Mouse (Mus musculus): ENCODE measurements around the gene Vamp4. TPM values are rescaled to one million over a fixed set of nuclear protein-coding genes. Genes with fewer than 3 reads are reported as not detected.
A peak's percentile ranks its signal among the peaks of the same experiment; 100 is the strongest.

Vamp4 gene
- polyA plus RNA-seq, 1 experiment from 2014 or later = 39.1 TPM

DNA sequence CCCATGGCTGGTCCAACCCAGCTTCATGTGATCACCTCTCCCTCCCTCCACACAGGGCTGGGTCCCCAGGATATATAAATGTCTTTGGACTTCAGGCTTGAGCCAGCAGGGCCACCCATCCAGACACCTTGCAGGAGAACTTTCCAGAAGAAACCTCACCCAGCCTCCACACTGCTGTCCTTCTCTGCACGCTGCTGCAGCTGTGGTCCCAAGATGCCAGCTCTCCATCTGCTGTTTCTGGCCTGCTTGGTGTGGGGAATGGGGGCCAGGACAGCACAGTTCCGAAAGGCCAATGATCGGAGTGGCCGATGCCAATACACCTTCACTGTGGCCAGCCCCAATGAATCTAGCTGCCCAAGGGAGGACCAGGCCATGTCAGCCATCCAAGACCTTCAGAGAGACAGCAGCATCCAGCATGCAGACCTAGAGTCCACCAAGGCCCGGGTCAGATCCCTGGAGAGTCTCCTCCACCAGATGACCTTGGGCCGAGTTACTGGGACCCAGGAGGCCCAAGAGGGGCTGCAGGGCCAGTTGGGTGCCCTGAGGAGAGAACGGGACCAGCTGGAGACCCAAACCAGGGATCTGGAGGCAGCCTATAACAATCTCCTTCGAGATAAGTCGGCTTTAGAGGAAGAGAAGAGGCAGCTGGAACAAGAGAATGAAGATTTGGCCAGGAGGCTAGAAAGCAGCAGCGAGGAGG is 68.9 kb downstream of the Vamp4 start, which contains the start of gene Myoc:
Gene Myoc (plus strand): TSS at position 105 of the 700 bp plus-strand sequence.
- H3K9me3 ChIP-seq = no peaks in the 10 kb centered on the region
- no peaks in the 10 kb centered on the region for H3K27me3 ChIP-seq (ENCODE audit: insufficient read depth, poor library complexity, severe bottlenecking)
- no peak within 1 kb of the TSS for H3K4me3 ChIP-seq
- no peak within 1 kb of the TSS for H3K27ac ChIP-seq
- H3K4me1 ChIP-seq = no peaks in the 10 kb centered on the region
- 78% methylated on average over 10 of the region's 10 CpGs for WGBS
- no peaks in the 10 kb centered on the region for H3K36me3 ChIP-seq
- DNase-seq (ENCODE audit: low spot score) = peak; percentile 61

- H3K4me1 ChIP-seq = no peaks in the 10 kb centered on the region
- H3K36me3 ChIP-seq = no peaks in the 10 kb centered on the region
- H3K27ac ChIP-seq = no peak overlapping the region
- H3K27me3 ChIP-seq (ENCODE audit: insufficient read depth, poor library complexity, severe bottlenecking) = no peaks in the 10 kb centered on the region
- no peak overlapping the region for H3K4me3 ChIP-seq
- 87% methylated on average over 1 of the region's 1 CpGs for WGBS
- no peaks in the 10 kb centered on the region for H3K9me3 ChIP-seq
- peak; percentile 10 for DNase-seq (ENCODE audit: low spot score)
Observed at GRCm38 (mm10) chr1:162639861-162640260, 69.5 kb downstream of the Vamp4 start.

GRCm38 (mm10) chr1:162642591-162642990 is 72.3 kb downstream of the Vamp4 start:
- Histone ChIP-seq H3K4me3 (no peak overlapping the region), H3K4me1 (no peaks in the 10 kb centered on the region), H3K27ac (no peak overlapping the region), H3K9me3 (no peaks in the 10 kb centered on the region), H3K36me3 (no peaks in the 10 kb centered on the region), H3K27me3 (ENCODE audit: insufficient read depth, poor library complexity, severe bottlenecking) (no peaks in the 10 kb centered on the region)
- peak; percentile 41 for DNase-seq (ENCODE audit: low spot score)
- WGBS = 77% methylated on average over 3 of the region's 3 CpGs

DNA sequence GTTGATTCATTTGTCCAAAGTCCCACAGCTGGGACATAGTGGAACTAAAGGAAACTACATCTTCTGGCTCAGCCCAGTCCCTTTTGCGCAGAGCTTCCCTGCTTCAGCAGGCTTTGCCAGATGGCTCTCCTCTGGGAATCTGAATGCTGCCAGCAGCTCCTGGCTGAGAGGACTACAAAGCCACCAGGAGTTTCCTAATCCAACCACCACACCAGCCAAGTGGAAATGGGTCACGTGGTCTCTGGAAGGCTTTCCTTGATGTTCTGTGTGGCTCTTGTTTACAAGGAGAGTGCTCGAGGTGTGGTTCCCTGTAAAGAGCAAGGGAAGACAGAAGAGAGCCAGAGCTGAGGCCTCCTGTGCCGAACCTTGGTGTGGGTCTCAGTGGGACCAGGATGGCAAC is 73.4 kb downstream of the Vamp4 start:
- Histone ChIP-seq H3K9me3 (no peaks in the 10 kb centered on the region), H3K4me3 (no peak overlapping the region), H3K4me1 (no peaks in the 10 kb centered on the region), H3K36me3 (no peaks in the 10 kb centered on the region), H3K27me3 (ENCODE audit: insufficient read depth, poor library complexity, severe bottlenecking) (no peaks in the 10 kb centered on the region), H3K27ac (no peak overlapping the region)
- peak; percentile 68 for DNase-seq (ENCODE audit: low spot score)
- WGBS = 41% methylated on average over 4 of the region's 4 CpGs

DNA sequence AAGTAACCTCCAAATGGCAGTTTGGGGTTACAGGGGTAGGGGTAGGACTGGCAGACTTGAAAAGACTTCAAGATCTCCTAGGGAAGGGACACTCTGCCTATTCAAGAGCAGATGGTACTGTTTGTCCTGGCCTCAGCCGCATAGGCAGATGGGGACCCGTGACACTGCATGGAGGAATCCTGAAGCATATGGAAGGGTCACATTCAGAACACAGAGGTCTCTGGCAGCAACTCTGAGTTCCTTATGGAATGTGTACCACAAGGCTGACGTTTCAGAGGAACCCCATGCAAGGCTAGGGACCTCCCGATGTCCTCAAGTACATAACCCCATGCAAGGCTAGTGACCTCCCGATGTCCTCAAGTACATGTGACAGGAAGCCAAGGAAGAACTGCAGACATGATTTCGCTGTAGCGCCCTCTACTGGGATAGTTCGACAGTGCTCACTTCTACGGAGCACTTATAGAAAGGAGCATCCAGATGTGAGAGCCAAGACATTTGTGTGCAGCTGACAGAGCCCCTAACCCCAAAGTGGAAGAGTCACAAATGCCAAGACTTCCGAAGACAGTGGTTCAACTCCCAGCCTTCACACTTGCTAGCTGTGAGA is 75.9 kb downstream of the Vamp4 start:
- WGBS = 78% methylated on average over 10 of the region's 10 CpGs
- Histone ChIP-seq H3K4me1 (no peaks in the 10 kb centered on the region), H3K27ac (no peak overlapping the region), H3K27me3 (ENCODE audit: insufficient read depth, poor library complexity, severe bottlenecking) (no peaks in the 10 kb centered on the region), H3K36me3 (no peaks in the 10 kb centered on the region), H3K9me3 (no peaks in the 10 kb centered on the region), H3K4me3 (no peak overlapping the region)
- peak; percentile 73 for DNase-seq (ENCODE audit: low spot score)

- H3K4me1 ChIP-seq = no peaks in the 10 kb centered on the region
- H3K9me3 ChIP-seq = no peaks in the 10 kb centered on the region
- no peak overlapping the region for H3K4me3 ChIP-seq
- no peaks in the 10 kb centered on the region for H3K27me3 ChIP-seq (ENCODE audit: insufficient read depth, poor library complexity, severe bottlenecking)
- H3K27ac ChIP-seq = no peak overlapping the region
- no peaks in the 10 kb centered on the region for H3K36me3 ChIP-seq
- 90% methylated on average over 14 of the region's 14 CpGs for WGBS
- DNase-seq (ENCODE audit: low spot score) = peak; percentile 71
Observed at GRCm38 (mm10) chr1:162648416-162648815, 78.1 kb downstream of the Vamp4 start.

Other genes starting within 250 kb of the Vamp4 start
- 1.2 and 3.6 TPM in 2 replicates for gene Dnm3, start 92.5 kb upstream of the Vamp4 start, polyA plus RNA-seq (2016; fragmentation: Nextera tagmentation; extraction: Ambion mirVana)
- 17.6 and 22.2 TPM in 2 replicates for gene Mettl13, start 22.0 kb upstream of the Vamp4 start, polyA plus RNA-seq (2016; fragmentation: Nextera tagmentation; extraction: Ambion mirVana)
- not detected in 2 replicates for gene Myoc, start 68.6 kb downstream of the Vamp4 start, polyA plus RNA-seq (2016; fragmentation: Nextera tagmentation; extraction: Ambion mirVana)
- gene Myocos, start 87.7 kb downstream of the Vamp4 start, polyA plus RNA-seq (2016; fragmentation: Nextera tagmentation; extraction: Ambion mirVana) = not detected in 2 replicates
- gene Prrc2c, start 170.0 kb downstream of the Vamp4 start, polyA plus RNA-seq (2016; fragmentation: Nextera tagmentation; extraction: Ambion mirVana) = 89.0 and 100 TPM in 2 replicates
- gene Fmo4, start 243.5 kb downstream of the Vamp4 start, polyA plus RNA-seq (2016; fragmentation: Nextera tagmentation; extraction: Ambion mirVana) = 0.08 TPM in 1 of 2 replicates, not detected in the other